Mouse (Mus musculus): ENCODE measurements around the gene Gm10337.
A peak's percentile ranks its signal among the peaks of the same experiment; 100 is the strongest.

Gene Gm10337

DNA sequence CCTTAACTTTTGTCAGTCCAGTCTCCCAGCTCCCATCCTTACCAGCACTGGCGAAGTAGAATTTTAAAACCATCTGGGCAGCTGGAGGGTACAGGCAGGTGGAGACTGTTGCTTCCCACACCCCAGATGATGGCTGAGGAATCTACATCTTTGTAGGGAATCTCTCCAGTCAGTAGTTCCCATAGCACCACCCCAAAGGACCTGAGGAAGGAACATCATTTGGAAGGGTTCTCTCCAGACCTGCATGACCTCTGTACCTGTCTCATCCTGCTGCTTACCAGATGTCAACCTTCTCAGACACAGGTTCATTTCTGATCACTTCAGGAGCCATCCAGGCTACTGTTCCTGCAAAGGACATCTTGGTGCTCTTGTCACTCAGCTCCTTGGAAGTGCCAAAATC is at the start of gene Gm10337:
Gene Gm10337, plus strand, starts transcription at position 276 of the 400 bp plus-strand sequence.
- DNase-seq: no peak

DNA sequence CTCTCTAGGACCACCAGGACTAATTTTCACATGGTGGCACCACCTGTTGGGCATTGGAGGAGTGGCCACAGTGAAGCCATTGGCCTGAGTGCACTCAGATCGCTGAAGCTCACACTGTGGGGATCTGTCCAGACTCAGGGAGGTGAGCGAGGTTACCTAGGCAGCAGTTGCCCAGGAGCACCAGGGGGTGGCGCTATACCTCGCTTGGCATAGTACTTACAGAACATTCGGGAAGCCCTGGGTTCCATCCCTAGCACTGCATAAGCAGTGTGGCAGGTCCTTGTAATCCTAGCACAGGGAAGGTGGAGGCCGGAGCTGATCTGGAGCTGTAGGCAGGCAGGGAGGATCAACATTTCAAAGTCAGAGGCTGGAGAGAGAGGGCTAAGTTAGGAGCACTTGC is 47.5 kb upstream of the Gm10337 start:
- peak in 1 of 2 experiments; percentile 53 for DNase-seq

DNA sequence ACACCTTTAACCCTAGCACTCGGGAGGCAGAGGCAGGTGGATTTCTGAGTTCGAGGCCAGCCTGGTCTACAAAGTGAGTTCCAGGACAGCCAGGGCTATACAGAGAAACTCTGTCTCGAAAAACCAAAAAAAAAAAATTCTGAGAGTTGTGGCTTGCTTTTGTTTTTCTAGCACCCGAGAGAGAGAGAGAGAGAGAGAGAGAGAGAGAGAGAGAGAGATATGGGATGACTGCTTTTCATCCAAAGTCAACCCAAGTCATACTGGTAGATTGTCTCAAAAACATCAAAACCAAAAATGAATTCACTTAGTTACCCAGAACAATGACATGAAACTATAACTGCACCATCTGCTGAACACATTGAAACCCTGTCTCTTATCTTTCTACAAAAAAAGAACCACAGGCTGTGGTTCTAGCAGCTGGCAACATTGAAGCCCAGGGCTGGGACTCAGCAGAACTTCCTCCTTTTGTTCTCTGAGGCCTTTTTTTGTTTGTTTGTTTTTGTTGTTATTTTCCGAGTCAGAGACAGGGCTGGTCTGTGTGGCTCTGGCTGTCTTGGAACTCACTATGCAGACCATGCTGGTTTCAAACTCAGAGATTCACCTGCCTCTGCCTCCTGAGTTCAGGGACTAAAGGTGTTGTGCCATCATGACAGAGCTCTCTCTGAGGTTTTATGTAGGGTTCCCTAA is 45.3 kb upstream of the Gm10337 start:
- DNase-seq: peak in 1 of 2 experiments; percentile 24

DNA sequence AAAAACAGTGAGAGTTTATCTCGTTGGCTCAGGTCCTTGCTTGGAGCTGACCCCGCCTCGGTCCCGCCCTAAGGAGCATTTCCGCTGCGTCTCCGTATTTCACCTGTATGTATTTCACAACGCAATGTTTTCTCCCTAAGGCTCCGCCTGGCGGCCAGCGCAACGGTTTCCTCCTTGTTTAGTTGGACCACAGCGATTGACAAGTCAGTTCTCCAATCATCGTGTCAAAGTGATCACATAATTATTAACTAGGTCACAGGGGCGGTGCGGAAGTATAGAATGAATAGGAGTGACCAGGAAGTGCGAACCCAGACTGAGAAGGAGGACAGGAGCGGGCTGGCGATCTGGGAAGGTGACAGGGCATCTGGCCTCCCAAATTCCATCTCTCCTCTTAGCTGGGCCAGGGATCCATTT is 44.6 kb upstream of the Gm10337 start, which contains the start of gene Prr13:
Gene Prr13, plus strand, starts transcription at position 125 of the 414 bp plus-strand sequence.
- DNase-seq: peak; percentile 95 to 99

DNA sequence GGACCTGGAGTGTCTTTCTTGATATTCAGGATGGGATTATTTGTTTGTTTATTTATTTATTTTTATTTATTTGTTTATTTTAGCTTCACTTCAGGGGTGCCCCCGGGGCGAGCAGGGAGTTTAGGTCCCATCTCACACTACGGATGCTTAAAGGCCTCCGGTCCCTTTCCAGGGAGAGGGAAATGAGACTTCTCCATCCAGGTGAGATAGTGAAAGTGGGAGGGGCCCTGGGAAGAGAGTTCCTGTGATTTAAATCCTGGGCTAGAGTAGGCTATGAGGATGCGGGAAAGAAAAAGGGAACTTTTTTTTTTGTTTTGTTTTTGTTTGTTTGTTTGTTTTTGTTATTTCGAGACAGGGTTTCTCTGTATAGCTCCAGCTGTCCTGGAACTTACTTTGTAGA is 44.1 kb upstream of the Gm10337 start:
- DNase-seq: no peak

DNA sequence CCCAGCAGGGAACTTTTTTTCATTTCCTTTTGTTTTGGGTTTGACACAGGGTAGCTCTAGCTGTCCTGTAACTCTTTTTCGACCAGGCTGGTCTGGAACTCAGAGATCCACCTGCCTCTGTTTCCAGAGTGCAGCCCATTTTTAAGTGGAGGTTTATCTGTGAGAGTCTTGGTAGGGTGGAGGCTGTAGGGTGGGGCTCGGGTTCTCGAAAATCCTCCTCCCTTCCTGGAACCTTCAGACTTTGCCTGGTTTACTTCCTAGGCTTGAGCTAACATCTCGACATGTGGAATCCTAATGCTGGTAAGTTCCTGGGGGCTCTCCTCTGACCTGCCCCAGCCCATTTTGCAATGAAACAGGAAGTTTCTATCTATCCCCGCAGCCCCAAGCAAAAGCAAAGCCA is 43.7 kb upstream of the Gm10337 start:
- no peak for DNase-seq

DNA sequence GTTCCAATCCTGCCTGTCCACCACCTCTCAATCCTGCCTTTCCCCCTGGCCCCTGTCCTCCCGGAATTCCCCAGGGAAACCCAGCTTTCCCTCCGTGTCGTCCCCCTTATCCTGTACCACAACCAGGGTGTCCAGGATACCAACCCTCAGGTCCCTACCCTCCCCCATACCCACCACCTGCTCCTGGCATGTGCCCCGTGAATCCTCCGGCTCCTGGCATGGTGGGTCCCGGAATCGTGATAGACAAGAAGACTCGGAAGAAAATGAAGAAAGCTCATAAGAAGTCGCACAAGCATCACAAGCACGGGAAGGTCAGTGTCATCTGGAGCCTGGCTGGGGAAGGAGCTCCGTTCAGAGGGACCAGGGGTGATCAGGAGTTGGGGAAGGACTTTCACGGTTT is 43.1 kb upstream of the Gm10337 start:
- DNase-seq: no peak

DNA sequence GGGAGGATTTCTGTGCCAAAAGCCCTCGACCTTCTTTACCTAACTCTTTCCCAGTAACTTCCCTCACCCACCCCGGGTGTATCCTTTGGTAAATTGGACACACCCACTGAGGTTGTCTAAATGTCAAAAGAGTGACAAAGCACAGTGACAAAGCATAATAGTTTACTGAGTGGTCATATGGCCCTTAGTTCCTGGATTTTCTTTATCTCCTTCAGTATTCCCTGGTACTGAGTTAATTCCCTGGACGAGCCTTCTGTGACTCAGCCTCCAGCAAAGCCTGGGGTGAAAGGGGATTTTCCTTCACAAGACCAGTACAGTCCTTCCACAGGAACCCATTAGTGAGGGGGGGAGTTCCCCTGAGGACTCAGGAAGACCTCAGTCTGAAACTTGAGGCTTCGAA is 42.6 kb upstream of the Gm10337 start:
- DNase-seq: no peak

DNA sequence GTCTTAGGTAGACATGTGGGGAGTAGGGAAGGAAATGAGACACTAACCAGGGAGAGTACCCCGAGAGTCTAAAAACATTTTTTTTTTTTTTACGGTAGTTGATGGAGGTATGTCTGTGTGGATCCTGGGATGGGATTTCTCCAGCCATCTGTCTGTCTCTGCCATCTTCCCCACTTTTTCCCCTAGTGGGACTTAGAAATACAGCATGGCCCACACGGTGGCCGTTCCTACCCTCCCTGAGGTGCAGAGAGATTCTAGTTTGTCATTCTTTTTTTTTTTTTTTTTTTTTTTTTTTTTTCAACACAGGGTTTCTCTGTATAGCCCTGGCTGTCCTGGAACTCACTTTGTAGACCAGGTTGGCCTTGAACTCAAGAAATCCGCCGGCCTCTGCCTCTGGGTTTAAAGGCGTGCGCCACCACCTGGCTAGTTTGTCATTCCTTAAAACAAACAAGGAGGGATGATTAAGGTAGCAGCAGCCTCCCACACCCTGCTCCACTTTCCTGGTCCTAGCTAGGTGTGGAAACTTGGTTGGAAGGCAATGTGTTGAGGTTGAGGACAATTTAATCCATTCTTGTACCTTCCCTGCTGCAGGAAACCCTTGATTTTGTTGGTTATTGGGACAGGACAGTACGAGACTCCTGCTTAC is 42.0 kb upstream of the Gm10337 start:
- DNase-seq: no peak

DNA sequence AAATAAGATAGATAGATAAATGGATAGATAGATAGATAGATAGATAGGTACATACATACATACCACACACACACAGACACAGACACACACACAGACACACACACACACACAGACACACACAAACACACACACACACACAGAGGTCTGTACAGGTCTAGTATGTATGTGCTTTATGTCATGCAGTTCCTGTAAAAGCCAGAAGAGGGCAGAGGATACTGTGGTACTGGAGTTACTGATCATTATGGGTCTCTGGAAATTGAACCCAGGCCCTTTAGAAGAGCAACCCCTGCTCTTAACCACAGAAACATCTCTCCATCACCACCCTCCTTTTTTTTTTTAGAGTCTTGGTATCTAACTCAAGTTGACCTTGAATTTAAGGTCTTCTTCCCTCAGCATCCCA is 39.9 kb upstream of the Gm10337 start:
- DNase-seq: peak; percentile 40 to 43

DNA sequence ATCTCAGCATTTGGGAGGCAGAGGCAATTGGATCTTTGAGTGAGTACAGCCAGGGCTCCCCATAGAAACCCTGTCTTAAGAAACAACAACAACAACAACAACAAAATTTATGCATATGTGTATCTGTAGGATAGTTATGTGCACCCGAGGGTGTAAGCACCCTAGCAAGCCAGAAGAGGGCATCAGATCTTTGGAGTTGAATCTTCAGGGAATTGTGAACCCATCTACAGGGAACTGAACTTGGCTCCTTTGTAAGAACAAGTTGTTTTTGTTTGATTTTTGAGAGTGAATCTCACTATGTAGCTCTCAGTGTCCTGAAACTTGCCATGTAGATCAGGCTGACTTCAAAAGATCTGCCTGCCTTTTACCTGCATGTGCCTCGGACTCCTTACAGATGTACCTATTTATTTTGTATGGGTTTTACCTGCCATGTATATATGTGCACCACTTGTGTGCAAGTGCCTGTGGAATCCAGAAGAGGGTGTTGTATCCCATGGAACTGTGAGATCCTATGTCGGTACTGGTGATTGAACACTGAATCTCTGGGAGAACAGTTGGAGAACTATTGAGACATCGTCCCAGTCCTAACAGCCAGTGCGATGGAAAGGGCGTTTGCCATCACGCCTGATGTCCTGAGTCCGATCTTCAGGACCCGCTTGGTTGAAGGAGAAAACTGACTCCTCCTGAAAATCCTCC is 34.7 kb upstream of the Gm10337 start:
- DNase-seq: no peak

DNA sequence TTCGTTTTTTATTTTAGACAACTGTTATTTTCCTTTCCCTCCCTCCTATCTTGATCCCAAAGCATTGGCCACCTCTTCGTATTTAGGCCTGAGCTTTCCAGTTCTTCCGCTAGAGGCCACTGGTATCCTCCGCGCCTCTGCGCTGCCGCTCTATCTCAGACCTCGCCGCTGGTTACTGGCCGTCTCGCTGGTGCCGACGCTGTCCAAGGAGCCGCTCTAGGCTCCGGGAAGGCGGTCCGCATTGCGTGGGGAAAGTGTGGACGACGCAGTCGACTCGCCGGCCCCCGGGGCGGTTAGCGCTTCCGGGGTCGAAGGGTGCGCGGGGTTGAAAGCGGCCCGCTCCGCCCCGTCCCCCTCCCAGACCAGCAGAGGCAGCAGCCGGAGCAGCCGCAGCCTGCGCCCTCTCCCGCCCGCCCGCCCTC is 33.3 kb upstream of the Gm10337 start, which contains the start of gene Pcbp2:
Gene Pcbp2, plus strand, starts transcription at position 357 of the 422 bp plus-strand sequence.
- DNase-seq: peak; percentile 96

DNA sequence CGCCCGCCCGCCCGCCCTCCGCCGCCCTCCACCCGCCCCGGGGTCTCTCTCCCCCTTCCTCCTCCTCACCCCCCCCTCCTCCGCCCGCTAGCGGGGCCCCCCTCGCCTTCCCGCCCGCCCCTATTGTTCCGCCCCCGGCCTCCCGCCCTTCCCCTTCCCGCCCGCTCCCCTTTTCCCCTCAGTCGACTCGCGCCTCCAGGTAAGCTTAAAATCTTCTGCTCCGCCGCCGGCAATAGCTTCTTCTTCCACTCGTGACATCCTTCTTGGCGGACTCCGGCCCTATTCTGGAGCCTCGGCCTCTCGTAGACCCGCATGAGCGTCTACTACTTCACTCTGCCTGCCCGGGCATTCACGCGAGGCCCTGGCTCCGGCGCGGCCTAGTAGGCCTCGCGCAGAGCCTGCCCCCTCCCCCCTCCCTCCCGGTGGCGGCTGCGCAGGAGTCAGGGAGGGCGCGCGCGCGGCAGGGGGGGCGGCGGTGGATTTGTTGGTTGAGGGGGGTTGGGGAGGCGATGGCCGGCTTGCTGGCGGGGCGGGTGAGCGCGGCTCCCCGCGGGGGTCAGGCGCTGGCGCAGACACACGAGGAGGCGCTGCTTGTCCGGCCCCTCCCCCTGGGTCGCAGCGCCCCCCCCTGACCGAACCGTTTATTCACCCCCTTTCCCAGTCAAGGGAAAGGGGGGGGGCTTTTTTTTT is 32.8 kb upstream of the Gm10337 start:
- peak; percentile 87 to 91 for DNase-seq

DNA sequence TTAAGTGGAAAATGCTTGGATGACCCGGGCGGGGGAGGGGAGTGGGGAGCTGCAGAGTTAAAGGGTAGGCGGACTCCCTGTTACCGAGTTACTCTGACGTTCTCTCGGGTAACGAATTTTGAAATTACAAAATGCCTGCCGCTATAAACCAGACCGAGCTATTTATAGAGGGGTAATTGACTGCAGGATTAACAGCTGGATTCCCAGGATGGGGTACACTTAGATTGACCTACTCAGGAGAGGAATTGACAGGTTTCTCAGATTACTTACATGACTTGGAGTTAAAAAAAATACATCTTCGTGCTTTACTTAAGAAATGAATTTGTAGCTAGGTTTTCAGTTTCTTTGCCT is 32.3 kb upstream of the Gm10337 start:
- no peak for DNase-seq

DNA sequence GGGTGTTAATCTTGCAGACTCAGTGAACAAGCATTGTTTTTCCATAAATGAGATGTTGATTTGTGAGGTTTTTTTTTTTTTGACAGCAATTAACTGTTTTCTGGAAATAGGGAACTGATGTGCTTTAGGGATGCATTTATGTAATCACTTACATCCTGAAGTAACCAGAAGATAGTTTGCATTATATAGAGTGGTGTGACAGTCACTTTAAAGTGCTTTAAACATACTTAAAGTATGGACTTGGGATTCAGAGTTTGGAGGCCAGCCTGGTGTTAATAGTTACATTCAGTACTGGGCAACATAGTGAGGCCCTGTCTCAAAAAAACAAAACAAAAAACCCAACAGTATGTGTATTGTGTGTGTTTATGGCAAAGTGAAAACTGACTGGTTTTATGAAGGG is 31.8 kb upstream of the Gm10337 start:
- DNase-seq: no peak

DNA sequence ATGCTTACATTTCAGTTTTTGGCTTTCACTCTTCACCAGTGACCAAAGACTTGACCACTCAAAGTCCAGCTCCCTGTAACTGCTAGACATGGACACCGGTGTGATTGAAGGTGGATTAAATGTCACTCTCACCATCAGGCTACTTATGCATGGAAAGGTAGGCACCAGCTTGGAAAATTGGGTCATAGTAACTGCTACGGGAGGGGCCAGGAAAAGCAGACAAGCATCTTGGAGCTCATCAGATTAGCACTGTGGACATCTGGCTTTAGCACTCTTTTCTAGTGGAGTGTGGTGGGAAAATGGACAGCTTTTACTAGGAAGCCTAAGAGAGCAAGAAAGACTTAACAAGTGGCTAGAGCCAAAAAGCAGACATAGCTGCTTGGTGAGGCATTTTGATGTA is 30.3 kb upstream of the Gm10337 start:
- DNase-seq: no peak

DNA sequence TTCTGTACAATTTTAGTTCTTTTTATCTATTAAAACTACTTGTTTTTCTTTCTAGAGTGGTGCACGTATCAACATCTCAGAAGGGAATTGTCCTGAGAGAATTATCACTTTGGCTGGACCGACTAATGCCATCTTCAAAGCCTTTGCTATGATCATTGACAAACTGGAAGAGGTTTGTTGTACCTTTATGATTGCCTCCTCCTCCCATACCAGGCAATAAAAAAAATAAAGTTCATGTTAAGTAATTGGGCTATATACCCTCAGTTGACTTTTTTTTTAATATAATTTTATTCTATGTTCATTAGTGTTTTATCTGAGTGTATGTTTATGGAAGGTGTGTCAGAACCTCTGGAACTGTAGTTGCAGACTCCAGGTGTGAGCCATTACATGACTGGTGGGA is 29.0 kb upstream of the Gm10337 start:
- DNase-seq: no peak

DNA sequence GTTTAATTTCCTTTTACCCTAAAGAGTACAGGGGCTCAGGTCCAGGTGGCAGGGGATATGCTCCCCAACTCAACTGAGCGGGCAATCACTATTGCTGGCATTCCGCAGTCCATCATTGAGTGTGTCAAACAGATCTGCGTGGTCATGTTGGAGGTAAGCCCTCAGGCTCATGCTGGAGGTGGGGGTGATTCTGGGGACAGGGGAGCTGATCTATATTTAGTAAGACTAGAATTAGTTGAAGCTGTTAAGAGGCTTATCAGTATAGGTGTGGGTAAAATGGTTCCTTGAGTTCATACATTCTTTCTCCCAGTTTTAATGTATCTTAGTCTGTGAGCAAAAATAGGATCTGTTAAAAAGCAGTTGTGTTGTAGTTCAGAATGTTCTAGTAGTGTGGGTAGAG is 20.4 kb upstream of the Gm10337 start:
- DNase-seq: no peak

DNA sequence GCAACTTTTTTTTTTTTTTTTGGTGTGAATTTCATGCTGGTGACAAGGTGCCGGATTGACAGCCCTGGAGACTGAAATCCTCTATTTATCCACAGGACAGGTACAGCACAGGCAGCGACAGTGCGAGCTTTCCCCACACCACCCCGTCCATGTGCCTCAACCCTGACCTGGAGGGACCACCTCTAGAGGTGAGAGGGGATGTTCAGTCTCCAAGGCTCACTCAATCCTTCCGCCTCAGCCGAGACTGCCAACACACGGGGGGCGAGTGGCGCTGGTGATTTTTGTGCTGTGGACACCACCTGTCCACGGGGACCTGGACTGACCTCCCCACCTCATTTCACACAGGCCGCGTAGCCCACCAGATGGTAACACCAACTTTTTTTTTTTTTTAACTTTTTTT is 17.7 kb upstream of the Gm10337 start:
- no peak for DNase-seq

DNA sequence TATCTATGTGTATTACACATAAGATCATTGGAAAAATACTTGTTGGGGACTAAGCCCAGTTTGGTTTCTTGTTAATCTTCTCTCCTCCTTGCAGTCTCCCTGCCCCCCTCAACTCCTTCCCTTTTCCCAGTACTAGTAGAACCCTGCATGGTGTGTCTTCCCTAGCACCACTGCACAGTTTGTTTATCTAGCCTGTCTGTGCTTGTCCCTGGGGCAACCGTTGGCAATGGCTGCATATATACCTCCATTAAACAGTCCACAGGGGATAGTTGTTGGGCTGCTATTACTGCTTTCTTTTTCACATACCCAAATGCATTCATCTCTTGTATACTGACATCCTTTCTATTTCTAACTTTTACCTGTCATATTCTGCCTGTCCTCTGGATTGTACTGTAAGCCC is 15.9 kb upstream of the Gm10337 start:
- DNase-seq: no peak

DNA sequence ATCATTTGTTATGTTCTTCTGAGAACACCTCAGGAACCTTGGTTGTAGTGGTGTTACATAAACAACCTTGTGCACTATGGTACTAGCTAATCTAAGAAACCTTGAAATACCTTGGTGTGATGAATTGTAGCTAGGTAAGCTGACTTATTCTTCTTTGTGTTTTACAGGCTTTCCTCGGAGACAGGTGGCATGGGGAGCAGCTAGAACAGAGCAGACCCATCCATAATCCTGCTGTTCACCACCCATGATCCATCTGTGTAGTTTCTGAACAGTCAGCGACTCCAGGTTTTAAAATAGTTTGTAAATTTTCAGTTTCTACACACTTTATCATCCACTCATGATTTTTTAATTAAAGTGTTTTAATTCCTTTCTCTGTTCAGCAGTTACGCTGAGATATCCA is 5.2 kb upstream of the Gm10337 start:
- DNase-seq: no peak

DNA sequence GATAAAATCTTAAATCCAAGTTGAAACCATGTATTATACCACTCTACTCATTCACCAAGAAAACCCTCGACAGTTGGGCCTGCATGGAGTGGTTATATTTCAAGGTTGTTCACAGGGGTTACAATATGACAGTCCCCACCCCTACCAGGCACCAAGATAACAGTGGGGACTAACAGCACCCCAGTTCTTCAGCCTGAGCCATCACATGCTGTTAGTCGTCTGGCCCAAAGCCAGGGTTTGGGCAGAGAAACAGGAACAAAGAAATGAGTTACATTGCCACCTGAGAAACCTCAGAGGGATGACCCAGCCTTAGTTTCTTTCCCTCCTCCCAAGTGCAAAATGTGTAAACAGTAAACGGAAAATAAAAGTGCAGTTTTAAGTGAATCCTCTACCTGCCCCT is 4.2 kb upstream of the Gm10337 start:
- DNase-seq: no peak

DNA sequence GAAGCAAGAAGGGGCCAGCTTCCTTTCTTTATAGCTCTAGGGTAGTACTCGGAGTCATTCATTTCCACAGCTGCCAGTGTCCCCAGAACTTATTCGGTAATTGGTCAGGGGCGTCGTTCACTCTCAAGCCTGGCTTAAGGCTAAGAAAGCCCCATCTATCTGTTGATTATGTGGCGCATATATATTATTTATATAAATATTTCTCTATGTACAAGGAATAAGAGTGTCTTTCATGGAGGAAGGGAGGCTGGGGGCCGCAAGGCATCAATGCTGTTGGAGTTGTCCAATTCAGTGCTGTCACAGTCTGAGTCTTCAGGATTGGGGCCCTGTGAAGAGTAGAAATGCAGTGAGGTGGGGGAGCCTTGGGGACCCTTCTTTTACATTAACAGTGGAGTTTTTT is 3.7 kb upstream of the Gm10337 start:
- no peak for DNase-seq

All from kidney, postnatal 36 days (tissue).